Mouse (Mus musculus): ENCODE measurements around the gene Nrp1. TPM values are rescaled to one million over a fixed set of nuclear protein-coding genes. Genes with fewer than 3 reads are reported as not detected.

The Nrp1 gene
- polyA plus RNA-seq, 1 experiment from 2014 or later: 107 TPM

DNA sequence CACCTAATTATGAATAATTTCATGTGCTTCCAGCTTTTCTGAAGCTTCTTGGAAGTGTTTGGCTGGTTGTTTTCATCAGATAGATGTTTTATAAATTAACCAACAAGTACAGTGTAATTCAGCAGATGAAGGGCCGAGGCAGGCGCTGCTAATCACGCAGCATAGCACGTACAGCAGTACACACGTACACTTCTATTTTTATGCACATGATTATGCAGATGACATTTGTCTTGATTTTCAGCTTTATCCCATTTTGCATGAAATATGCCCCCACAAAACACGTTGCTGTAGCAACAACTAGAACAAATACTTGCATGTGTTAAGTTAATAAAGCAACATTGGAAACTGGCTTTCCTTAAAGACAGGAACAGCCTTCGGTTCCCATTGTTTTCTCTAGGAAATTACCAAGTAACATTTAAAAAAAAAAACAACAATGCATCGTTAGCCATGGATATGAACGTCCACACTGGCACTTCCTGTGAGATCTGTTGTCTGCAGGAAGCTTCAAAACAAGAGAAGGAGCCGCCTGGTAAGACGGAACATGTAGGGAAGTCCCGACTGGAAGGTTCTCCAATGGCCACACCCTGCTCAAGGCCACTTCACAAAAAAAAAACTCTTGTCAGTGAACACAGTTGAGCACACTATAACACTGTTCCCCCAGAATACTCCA is 78.9 kb downstream of the Nrp1 start:
- H3K27me3 ChIP-seq (ENCODE audit: insufficient read depth, poor library complexity, severe bottlenecking): no peaks in the 10 kb centered on the region
- DNase-seq (ENCODE audit: low spot score): no peak
- no peak overlapping the region for H3K4me3 ChIP-seq
- H3K9me3 ChIP-seq: no peaks in the 10 kb centered on the region
- 77% methylated on average over 12 of the region's 12 CpGs for whole genome bisulfite sequencing
- H3K36me3 ChIP-seq: peaks cover 82% of the 10 kb centered on the region
- no peak overlapping the region for H3K27ac ChIP-seq
- peaks cover 10% of the 10 kb centered on the region for H3K4me1 ChIP-seq

DNA sequence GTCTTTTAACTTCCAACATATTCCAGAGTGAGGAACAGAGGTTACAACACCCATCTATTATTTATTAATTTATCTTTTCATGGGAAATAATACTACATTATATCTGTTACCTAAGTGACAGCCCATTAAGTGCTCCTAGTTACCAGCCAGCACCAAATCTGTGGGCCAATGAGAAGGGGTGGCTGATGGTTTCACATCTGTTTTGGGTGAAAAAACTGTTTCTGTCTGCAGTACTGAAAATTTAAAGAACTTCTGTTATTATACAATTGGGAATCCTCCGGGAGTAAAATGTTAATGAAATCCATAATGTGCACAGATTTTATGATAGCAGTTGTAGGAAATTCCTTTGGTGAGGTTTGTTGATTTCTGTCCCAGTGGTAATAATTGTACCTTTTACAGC is 83.0 kb downstream of the Nrp1 start:
- no peak for DNase-seq (ENCODE audit: low spot score)
- Histone ChIP-seq H3K4me1 (no peaks in the 10 kb centered on the region; the same call in 1 of the 2 replicates), H3K27me3 (ENCODE audit: insufficient read depth, poor library complexity, severe bottlenecking) (no peaks in the 10 kb centered on the region), H3K4me3 (no peak overlapping the region), H3K9me3 (no peaks in the 10 kb centered on the region), H3K36me3 (peaks cover 71% of the 10 kb centered on the region), H3K27ac (no peak overlapping the region)
- WGBS: 82% methylated on average over 1 of the region's 1 CpGs

DNA sequence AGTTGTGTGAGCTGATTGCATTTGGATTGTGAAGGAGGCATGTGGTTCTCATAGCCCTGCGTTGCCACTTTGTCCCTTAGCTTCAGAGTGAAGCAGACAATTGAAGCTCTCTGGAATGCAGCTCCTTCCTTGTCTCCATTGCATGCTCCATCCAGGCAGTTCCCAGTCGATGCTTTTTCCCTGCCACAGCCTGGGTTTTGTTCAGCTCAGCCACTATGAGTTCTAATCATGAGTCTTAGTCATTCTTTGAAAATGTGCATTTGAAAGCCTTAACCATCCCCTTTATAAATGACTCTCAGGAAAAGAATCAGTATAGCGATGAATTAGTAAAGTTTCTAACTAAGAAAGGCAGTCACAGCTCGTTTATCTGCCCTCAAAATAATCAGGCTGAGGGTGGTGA is 87.2 kb downstream of the Nrp1 start:
- H3K27me3 ChIP-seq (ENCODE audit: insufficient read depth, poor library complexity, severe bottlenecking): no peaks in the 10 kb centered on the region
- 70% methylated on average over 4 of the region's 4 CpGs for WGBS
- H3K36me3 ChIP-seq: peaks cover 66% of the 10 kb centered on the region
- no peaks in the 10 kb centered on the region for H3K4me1 ChIP-seq
- no peaks in the 10 kb centered on the region for H3K9me3 ChIP-seq
- no peak overlapping the region for H3K27ac ChIP-seq
- no peak for DNase-seq (ENCODE audit: low spot score)
- H3K4me3 ChIP-seq: no peak overlapping the region

DNA sequence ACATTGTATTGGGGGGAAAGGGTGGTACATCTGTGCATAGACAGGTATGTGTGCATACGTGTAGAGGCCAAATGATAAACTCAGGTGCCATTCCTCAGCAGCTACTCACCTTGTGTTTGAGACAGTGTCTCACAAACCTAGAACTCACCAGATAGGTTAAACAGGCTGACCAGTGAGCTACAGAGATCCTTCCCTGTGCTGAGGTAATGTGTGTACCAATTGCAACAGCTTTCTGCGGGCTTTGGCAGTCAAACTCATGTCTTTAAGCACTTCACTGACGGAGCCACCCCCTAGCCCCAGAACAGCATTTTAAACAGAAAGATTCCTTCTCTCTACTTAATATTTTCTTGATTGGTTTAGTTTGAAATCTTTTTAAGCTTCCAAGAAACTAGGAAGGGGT is 88.2 kb downstream of the Nrp1 start:
- no peak overlapping the region for H3K27ac ChIP-seq
- H3K27me3 ChIP-seq (ENCODE audit: insufficient read depth, poor library complexity, severe bottlenecking): no peaks in the 10 kb centered on the region
- no peak overlapping the region for H3K4me3 ChIP-seq
- no peak for DNase-seq (ENCODE audit: low spot score)
- peaks cover 71% of the 10 kb centered on the region for H3K36me3 ChIP-seq
- 0 out of 2 replicates have a peak, but pooled peaks cover 2% of the 10 kb centered on the region for H3K4me1 ChIP-seq
- no peaks in the 10 kb centered on the region for H3K9me3 ChIP-seq
- WGBS: 84% methylated on average over 3 of the region's 3 CpGs

DNA sequence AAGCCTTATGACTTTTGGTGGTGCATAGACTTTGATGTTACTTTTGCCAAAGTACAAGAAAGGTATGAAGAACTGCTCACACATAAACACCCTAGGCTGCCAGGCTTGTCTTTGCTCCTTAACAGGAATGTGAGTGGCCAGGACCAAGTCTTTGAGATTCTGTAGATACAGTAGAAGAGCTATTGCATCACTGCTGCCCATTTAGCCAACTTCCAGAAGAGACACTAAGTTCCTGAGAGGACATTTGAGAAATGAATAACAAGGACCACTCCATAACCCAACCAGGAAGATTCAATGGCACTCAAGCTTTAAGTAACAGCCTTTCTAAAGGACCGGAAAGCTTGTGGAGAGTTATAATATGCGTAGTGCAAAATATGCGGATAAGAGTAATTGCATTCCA is 88.9 kb downstream of the Nrp1 start:
- Histone ChIP-seq H3K4me3 (no peak overlapping the region), H3K4me1 (0 out of 2 replicates have a peak, but pooled peaks cover 5% of the 10 kb centered on the region), H3K27ac (no peak overlapping the region), H3K27me3 (ENCODE audit: insufficient read depth, poor library complexity, severe bottlenecking) (no peaks in the 10 kb centered on the region), H3K9me3 (no peaks in the 10 kb centered on the region), H3K36me3 (peaks cover 68% of the 10 kb centered on the region)
- WGBS: 95% methylated on average over 3 of the region's 3 CpGs
- no peak for DNase-seq (ENCODE audit: low spot score)

DNA sequence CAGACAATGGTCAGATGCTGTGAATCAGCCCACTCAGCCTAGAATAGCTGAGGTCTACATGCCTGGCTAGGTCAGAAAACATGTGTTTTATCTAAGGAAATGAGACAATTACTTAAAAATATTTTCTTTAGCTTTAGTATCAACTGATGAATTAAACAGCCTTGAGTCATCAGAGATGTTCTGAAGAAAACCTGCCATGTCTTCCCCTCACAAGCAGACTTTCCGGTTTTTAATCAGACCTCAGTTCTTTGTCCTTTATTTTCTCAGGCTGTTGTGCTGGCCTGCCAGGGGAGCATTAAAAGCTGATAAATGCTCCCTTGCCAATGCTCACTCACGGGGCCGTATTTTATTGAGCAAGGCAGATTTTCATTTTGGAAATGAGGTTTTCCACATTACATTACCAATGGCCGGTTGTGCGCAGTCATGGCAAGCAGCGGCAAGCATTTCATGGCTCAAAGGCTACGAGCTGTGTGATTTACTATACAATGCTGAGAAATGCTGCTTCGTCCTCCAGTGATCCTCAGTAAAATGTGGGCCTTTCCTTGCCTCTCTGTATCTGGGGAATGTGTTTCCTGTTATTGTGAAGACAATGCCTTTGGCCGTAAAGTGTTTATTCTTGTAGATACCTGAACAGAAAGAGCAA is 92.1 kb downstream of the Nrp1 start:
- no peak for DNase-seq (ENCODE audit: low spot score)
- Histone ChIP-seq H3K4me3 (no peak overlapping the region), H3K27ac (peak overlapping the region; percentile 47; the same call in 1 of the 2 replicates), H3K4me1 (0 out of 2 replicates have a peak, but pooled peaks cover 5% of the 10 kb centered on the region), H3K27me3 (ENCODE audit: insufficient read depth, poor library complexity, severe bottlenecking) (no peaks in the 10 kb centered on the region), H3K9me3 (no peaks in the 10 kb centered on the region), H3K36me3 (peaks cover 50% of the 10 kb centered on the region)
- 69% methylated on average over 9 of the region's 9 CpGs for WGBS

DNA sequence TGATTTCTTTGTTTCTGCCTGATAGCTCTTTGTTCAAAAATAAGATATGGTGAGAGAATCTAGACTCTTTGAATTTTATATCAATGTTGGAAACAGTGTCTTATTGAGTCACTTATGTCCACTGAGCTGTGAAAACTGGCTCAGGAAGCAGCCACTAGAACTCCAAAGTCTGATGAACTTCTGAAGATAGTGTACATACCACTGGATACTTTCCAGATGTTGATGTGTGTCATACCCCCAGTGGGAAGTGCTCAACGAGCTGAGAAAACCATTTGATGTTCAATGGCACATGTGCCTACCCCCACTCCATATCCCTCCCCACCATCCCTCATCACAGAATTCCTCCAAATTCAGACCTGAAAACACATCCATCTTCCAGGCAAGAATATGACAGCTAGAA is 92.7 kb downstream of the Nrp1 start:
- no peak overlapping the region for H3K4me3 ChIP-seq
- 45% methylated on average over 1 of the region's 1 CpGs for WGBS

DNA sequence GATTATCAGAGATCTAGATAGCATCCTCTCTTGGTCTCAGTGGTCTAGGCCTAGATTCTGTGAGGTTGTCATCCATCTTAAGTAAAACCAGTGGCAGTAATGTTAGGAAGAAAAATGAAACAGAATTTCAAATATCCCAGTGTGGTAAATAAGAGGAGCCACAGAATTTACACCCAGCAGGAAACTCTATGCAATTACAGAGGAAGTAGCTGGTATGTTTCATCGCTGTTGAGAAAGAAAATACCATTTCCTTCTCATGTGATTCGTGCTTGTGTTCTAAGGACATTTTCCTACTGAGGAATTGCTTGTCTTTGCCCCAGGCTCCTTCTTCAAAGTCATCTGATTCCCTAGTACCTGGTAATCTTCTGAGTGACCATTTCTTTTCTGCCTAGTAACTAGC is 95.1 kb downstream of the Nrp1 start:
- Histone ChIP-seq H3K36me3 (peaks cover 43% of the 10 kb centered on the region), H3K27me3 (ENCODE audit: insufficient read depth, poor library complexity, severe bottlenecking) (no peaks in the 10 kb centered on the region), H3K27ac (no peak overlapping the region), H3K9me3 (no peaks in the 10 kb centered on the region), H3K4me3 (no peak overlapping the region), H3K4me1 (0 out of 2 replicates have a peak, but pooled peaks cover 5% of the 10 kb centered on the region)
- 74% methylated on average over 2 of the region's 2 CpGs for WGBS
- no peak for DNase-seq (ENCODE audit: low spot score)

More for the DNA sequence above, 92.7 kb downstream of the Nrp1 start:
- 0 out of 2 replicates have a peak, but pooled peaks cover 5% of the 10 kb centered on the region for H3K4me1 ChIP-seq
- peaks cover 44% of the 10 kb centered on the region for H3K36me3 ChIP-seq
- H3K9me3 ChIP-seq: no peaks in the 10 kb centered on the region
- no peaks in the 10 kb centered on the region for H3K27me3 ChIP-seq (ENCODE audit: insufficient read depth, poor library complexity, severe bottlenecking)
- no peak for DNase-seq (ENCODE audit: low spot score)
- peak overlapping the region; percentile 47; the same call in 1 of the 2 replicates for H3K27ac ChIP-seq

DNA sequence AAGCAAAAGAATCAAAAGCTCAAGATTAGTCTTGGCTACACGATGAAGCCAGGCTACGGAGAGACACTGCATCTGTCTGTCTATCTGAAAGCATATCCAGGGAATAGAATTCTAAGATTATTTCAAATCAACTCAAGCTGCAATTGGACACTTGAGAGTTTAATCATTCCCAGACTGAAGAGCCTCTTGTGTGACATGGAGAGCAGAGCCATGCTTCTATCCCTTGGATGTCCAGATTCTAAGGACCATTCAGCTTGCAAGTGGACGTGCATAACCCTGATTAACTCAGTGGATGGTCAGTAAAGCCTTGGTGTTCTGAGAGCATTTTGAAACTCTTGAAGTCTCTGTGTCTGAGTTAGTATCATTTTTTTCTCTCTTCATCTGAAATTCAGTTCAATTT is 95.6 kb downstream of the Nrp1 start:
- no peak for DNase-seq (ENCODE audit: low spot score)
- Histone ChIP-seq H3K27me3 (ENCODE audit: insufficient read depth, poor library complexity, severe bottlenecking) (no peaks in the 10 kb centered on the region), H3K4me1 (0 out of 2 replicates have a peak, but pooled peaks cover 5% of the 10 kb centered on the region), H3K9me3 (no peaks in the 10 kb centered on the region), H3K27ac (no peak overlapping the region), H3K4me3 (no peak overlapping the region), H3K36me3 (peaks cover 45% of the 10 kb centered on the region)
- 75% methylated on average over 3 of the region's 3 CpGs for WGBS

DNA sequence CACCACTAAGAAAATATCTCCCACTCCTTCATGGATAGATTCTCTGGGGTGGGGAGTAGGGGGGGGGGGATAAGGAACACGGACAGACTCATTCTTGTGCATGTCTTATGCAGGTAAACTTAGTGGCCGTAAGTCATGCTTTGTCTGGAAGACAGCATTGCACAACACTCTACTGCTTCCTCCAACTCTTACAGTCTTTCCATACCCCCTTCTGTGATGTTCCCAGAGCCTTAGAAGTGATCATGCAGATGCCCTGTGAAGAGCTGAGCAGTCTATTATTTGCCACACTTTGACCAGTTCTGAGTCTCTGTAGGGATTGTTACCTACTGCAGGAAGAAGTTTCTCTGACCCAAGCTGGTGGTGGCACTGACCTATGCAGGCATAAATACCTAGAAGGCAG is 98.9 kb downstream of the Nrp1 start:
- Histone ChIP-seq H3K27me3 (ENCODE audit: insufficient read depth, poor library complexity, severe bottlenecking) (no peaks in the 10 kb centered on the region), H3K36me3 (peaks cover 63% of the 10 kb centered on the region), H3K9me3 (no peaks in the 10 kb centered on the region), H3K27ac (no peak overlapping the region), H3K4me3 (no peak overlapping the region), H3K4me1 (no peaks in the 10 kb centered on the region)
- 85% methylated on average over 2 of the region's 2 CpGs for WGBS
- no peak for DNase-seq (ENCODE audit: low spot score)

DNA sequence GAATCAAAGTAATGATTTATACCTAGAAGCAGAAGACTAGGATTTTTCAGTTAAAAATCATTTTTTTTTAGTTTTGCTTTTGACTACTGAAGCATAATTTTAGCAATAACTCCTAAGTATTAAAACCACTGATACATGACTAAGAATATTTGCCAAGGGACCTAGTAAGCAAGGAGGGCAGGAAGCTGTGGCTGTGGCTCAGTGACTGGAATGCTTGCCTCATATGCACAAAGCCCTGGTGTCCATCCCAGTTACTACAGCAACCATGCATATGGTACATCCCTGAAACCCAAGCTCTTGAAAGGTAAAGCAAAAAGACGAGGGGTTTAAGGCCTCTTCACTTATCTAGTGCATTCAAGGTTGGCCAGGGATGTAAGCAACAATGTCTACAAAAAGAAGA is 101.3 kb downstream of the Nrp1 start:
- peaks cover 72% of the 10 kb centered on the region for H3K36me3 ChIP-seq
- H3K27ac ChIP-seq: no peak overlapping the region
- no peak for DNase-seq (ENCODE audit: low spot score)
- H3K27me3 ChIP-seq (ENCODE audit: insufficient read depth, poor library complexity, severe bottlenecking): no peaks in the 10 kb centered on the region
- no peaks in the 10 kb centered on the region for H3K4me1 ChIP-seq
- no peaks in the 10 kb centered on the region for H3K9me3 ChIP-seq
- WGBS: 72% methylated on average over 1 of the region's 1 CpGs
- H3K4me3 ChIP-seq: no peak overlapping the region

DNA sequence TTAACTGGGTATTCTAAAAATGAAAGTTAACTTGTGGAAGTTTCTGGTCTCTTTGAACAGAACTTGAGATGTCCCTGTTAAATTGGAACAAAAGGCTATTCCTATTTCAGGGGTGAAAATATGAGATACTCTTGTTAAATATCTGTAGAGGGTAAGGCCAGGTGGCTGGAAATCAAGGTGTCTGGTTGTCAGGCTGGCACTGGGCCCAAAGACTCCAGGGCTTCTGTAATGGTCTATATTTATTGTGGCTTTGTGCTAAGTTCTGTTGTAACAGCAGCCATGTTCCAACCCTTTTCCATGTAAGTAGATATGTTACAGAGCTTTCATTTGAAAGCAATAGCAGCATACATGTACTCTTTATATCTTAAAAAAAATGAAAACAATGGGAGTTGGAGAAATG is 103.3 kb downstream of the Nrp1 start:
- Histone ChIP-seq H3K27ac (no peak overlapping the region), H3K36me3 (peaks cover 82% of the 10 kb centered on the region), H3K4me1 (no peaks in the 10 kb centered on the region), H3K27me3 (ENCODE audit: insufficient read depth, poor library complexity, severe bottlenecking) (no peaks in the 10 kb centered on the region), H3K9me3 (no peaks in the 10 kb centered on the region), H3K4me3 (no peak overlapping the region)
- no peak for DNase-seq (ENCODE audit: low spot score)

DNA sequence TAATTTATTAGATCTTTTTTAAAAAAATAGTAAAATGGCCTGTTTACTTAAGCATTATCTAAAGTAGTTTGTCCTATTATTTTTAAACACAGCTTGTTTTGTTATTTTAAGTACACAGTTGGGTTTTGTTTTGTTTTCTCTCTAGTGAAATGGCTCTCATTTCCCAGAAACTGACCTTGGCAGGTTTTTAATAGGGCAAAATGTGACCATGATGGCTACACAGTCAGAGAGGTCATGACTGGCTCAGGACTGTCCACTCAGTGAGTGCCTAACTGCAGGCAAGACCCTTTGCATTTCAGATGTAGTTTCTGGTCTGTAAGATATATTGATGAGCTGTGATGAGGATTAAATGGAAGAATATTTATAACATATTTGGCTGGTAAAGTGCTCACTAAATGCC is 104.8 kb downstream of the Nrp1 start:
- Histone ChIP-seq H3K27me3 (ENCODE audit: insufficient read depth, poor library complexity, severe bottlenecking) (no peaks in the 10 kb centered on the region), H3K4me3 (no peak overlapping the region), H3K27ac (no peak overlapping the region), H3K36me3 (peaks cover 81% of the 10 kb centered on the region), H3K9me3 (no peaks in the 10 kb centered on the region), H3K4me1 (no peaks in the 10 kb centered on the region)
- no peak for DNase-seq (ENCODE audit: low spot score)
